Mouse (Mus musculus) thymus, postnatal 14 days (tissue): ENCODE measurements at regions not wholly inside any gene's neighbourhood (a gene's known extent, or its start where the extent isn't known, plus 50 kb on each side); places are given as distances from the start of the nearest gene placed in this dataset.
"Not testable (repeated sequence)": the region's sequence is repeated elsewhere in the genome, so short reads cannot be mapped to it uniquely, and the experiment has no call there.

Source experiments
- DNase-seq: peaks from one replicate; pipeline ENCODE4 v3.0.0; 2021

DNA sequence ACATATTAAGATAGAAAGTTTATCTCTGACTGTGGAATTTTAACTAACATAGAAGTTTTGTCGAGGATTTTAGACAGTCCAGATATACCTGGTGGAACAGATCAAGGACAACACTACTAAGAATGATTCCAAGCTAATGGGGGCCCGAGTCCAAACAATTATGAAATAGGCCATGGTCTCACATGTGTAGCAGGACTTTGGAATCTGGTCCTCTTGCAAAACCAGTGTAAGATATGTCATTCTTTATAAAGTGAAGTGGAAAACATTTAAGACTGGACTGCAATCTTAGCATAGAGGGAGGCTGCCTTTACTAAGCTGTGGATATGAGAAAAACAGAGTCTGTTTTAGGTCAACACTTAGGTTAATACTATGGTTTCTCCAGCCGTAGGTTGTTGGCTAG, 311.2 kb downstream of the Ets1 start:
- DNase-seq, result no peak

DNA sequence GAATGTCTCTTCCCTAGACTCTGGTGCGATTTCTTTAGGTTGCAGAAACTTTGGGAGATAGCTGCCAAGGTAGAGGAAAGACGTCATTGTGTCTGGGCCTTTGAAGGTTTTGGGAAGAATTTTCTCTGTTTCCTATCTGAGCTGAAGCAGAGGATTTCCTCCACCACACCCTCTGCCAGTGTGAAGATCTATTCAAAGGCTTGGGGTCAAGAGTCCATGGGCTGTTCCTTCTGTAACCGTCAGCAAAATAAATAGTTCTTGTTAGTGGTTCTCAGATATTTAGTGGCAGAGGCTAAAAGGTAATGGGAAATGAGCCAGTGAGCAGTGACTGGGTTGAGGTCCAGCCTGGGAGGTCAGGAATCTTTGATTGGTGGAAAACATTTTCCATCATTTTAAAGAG, 313.0 kb downstream of the Ets1 start:
- no peak for DNase-seq

DNA sequence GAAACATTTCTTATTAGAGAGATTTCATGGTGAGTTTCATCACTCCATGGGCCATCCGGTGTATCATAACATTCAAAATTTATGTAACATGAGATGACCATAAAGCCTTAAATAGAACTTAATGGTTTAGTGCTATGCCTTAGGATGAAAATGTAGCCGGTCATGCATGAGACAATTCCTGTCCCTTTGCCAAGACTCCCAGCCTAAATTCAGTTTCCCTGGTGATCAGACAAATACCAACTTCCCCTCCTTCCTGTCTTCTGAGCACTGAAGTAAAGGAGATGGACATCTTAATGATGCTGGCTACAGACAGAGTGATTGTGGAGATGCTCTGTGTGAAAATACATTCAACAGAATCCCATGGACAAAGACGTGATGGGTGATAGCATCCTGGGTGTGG, 322.7 kb downstream of the Ets1 start:
- no peak for DNase-seq

DNA sequence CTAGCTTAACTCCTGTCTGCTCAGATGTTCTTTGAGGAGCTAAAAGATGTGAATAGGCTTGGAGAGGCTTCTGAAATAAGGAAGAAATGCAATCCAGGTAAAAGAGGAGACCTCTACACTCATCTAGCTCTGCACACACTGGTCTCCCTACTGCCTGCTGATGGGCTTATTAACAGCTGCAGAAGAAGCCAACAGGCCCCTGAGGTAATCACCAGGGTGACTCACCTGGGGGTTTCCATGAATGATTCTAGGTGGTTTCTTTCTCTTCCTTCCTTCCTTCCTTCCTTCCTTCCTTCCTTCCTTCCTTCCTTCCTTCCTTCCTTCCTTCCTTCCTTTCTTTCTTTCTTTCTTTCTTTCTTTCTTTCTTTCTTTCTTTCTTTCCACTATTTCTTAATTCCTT, 323.4 kb downstream of the Ets1 start:
- DNase-seq, result not testable (repeated sequence)

DNA sequence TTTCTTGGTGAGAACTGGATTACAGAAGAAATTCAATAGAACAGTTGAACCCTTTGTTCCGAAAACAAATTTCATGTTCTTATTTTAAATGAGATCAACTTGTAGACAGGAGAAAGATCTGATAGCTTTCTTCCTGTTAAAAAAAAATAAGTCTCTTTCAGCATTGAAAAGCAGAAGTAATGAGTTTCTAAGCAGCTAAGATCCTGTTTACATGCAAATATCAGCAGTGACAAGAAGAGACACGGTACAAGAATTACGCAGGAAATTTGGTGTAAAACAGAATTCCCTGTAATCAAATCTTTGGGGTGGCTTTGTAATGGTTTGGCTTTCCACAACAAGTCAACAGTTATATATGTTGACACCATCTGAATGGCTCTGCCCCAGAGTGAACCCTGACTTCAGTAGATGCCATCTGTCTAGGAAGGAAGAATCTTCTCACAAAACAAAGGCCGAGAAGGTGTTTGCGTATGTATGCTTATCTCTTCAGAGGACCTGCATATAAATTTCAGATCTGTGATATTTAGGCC, 326.7 kb downstream of the Ets1 start:
- no peak for DNase-seq

DNA sequence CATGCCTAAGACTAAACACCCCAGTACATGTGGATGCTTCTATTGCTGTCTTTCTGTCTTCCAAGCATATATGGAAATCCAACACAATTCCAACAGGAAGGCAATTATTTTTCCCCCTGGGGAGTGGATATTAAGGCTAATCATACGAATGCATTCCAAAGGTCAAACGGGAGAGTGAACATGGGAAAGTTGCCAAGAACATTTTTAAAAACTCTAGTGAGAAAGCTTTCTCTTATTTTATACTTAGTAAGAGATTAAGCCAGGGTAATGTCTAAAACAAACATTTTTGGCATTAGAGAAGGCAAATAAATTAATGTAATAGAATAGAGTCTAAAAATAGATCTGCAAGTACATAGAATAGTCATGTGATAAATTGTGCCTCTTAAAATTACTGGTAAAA, 332.4 kb downstream of the Ets1 start:
- DNase-seq, result no peak

DNA sequence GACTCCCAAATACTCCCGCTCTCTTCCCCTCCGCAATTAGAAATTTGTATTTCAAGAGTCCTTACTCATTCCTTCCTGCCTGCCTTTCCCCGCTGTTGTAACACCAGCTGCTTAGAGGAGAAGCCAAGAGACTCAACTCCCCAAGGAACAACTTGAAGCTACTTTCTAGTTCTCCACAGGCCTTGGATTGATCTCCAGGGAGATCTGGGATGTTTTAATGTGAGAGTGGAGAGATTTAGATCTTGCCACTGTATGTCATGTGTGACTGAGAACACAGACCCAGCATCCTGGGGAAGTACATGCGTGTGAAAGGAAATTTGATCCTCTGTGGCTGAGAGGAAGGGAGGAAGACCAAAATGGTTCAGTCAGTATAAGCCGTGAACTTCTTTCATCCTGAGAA, 335.4 kb downstream of the Ets1 start:
- no peak for DNase-seq

DNA sequence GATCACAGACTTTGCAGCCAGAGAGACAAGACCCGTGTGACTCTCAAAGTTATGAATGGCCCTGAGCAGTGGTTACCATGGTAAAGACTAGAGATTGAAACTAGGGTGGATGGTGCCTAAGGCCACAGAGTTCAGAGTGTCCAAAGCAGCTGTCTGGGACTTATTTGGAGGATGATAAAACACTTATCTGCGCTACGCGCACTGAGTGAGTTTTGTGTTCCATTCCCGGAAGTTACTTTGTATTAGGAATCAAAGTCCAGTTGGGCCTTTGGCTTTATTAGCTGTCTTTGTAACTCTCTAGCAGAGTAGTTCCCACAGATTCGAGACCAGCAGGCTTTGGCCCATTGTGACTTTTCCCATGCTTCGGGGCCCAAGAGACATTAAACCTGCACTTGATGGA, 335.9 kb downstream of the Ets1 start:
- DNase-seq, result no peak

DNA sequence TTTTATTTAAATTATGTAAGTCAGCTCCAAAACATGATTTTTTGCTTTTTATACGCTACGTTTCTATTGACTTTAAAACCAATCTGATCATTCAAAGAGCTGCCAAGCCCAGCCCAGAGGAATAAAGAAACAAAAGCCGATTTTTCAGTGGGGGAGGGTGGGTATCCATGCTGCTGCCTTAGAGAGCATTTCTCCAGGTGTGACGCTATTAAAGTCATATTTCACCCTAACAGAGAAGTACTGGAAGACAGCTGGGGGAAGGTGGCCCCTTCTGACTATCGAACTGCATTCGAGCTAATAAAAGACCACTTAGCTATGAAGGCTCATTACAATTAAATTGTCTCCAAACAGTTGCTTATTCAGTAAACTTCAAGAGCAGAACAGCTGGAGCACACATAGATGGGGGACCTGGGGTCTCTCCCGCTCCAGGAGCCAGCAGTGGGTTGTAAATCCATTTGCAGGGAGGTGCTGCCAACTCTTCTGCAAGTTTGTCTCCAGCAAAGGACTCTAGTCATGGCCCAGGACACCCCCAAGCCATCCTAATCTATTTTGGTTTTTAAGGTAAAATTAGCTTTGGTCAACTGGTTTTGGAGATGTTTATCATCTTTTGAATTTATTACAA, 336.5 kb downstream of the Ets1 start:
- no peak for DNase-seq

DNA sequence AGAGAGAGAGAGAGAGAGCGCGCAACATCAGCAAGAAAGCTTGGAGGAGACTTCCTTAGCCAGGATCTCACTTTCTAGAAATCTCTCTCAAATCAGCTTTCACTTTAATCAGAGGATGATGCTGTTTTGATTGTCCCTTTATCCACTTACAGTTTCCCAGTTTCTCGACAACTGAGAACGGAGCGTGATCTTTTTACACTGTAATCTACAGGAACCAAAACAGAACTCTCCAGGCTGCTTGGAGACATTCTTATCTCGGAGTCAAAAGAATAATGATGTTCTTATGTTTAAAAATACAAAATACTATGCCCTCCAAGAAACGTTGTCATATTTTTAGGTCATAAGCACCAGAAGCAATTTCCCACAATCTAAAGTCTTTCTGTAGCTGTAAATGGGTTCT, 341.7 kb downstream of the Ets1 start:
- DNase-seq, result no peak

DNA sequence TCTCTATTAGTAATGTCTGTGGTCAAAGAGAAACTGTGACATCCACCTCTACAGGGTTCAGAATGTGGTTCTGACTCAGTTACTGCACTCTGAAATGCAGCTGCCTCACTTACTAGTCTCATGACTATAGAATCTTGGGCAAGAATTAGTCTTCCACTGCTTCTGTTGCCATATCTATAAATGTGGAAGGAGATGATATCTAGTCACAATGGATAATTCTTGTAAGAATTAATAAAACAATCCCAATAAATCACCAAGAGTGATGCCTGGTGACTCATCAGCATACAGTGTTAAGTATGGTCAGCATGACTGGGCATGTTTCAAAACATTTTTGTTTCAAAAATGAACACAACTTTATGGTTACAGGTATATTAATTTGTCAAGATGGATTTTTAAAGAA, 344.8 kb downstream of the Ets1 start:
- no peak for DNase-seq

DNA sequence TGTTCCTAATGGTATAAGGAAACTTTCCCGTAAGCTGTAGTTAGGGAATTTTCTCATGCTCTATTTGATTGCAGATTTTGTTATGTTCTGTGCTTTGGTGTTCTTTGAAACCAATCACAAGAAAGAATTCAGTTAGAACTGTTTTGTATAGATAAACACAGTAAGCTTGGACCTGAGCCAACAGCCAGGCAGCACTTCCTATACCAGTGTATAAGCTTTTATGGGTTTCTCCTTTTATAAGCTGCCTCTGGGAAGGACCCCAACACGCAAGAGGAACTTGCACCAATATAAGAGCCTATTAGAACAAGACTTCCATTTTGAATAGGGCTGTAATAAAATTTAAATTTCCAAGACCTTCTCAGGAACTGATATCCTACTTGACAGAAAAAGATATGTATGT, 347.2 kb downstream of the Ets1 start:
- DNase-seq, result no peak

DNA sequence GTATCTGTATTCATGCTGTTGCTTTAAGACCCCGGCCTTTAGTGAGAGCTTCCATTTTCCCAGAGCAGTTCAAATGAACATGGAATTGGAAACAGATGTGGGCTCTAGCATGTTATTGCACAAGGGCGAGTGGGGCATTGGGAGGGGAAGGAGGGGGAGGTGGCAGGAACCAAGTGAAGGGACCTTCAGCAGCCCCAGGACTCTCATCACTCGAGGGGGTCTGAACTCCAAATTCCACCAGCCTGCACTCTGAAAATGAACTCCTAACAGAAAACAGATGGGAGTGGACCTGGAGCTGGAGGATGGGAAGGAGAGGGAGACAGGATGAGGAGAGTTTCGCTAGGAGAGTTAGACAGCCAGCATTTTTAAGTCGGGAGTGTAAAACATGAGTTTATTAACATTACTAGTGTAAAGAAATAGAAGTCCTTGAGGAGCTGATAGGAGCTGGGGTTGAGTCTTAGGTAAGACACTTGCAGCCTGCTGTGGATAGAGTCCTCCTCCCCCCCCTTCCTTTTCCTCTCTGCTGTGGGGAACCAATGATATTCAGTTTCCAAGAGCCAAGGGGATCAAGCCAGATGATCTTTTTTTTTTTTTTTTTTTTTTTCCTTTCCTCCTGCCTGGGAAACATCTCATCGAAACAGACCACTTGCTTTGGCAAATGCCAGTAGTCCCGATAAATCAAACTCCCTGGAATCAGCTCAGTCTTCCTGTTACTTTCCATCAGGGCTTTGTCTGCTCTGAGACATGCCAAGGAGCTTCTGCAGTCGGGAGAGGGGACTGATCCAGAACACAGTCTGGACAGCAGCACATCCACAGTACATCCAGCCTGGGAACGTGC, 351.0 kb downstream of the Ets1 start:
- DNase-seq, result no peak

DNA sequence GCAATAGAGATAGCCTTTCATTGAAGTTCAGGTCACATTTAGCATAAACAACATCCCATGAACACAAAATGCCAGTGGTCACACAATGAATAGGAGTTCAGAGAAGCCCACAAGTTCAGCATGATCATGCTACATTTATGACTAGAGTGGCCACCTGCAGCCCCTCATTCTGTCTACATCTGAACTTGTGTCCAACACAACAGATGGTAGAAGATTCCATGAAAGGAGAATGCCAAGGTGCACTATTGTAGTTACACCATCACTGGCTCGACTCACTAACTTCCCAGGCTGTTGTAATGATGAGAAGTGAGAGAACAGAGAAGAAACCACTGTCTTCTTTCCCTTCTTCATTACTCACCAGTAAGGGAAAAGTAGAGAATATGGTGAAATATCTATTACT, 353.0 kb downstream of the Ets1 start:
- no peak for DNase-seq

DNA sequence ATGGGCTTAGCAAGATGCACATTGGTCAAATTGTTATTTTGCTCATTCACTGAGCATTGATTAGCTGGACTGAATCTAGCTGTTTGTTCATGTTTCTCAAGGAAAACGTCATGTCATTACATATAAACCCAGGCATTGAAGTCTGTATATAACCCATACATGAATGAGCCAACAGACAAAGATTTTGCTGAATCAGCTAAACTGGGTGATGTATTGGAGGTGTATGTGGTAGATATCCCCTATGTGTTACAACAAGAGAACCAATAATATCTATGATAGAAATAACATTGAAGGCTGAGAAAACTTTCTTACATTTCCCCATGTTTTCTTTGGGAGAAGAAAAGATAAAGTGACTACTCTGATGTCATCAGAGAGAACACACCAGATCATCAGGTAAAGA, 362.3 kb downstream of the Ets1 start:
- no peak for DNase-seq

DNA sequence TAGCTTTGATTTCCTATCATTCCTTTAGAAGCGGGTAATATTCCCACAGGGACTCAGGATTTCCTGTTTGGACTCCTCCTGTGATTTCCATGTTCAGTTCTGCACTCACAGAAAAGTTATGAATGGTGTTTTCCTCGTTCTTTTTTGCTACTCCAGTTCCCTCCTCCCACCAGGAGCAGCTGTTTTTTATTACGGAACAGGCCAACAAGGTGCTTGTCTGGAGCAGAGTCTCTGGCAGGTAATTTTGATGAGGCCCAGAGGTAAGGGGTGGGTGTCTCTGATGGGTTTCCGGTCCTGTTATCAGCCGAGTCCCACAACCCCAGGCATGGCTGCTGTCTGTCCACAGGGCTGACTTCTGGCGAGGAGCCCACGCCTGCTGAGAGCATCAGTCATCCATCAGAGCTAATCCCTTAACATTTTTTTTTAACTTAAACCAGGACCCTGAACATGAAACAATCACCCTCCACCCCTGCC, 364.7 kb downstream of the Ets1 start:
- no peak for DNase-seq

DNA sequence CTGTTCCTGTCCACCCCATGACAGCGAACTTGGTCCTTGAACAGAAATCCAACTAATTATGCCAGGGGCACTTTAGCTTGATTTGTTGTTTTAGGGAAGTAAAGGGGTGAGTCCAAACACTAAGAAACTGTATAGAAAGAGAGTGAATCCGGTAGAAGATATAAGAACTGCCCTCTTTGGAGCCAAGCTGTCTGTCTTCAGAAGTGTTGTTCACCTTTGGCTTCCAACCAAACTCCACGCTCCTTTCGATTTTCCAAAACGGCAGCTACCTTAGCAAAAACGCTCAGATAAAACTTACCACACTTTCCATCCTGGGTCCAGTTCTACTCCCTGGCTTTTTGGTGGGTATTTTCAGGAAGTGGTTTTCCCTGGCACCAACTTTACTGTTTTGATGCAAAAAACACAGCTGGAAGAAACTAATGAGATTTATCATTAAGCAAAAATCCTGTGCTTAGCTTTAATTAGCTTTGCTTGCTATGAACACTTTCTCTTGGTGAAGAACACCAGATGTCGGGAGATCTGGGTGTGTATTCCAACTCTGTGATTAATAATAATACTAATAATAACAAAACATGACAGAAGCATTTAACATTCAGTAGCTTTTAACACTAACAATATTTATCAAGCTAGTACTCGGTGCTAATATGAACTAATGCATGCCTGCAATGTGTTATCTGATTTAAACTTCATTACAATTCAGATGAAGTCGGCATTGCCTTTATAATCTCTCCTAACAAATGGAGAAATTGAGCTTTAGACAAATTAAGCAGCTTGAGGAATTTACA, 365.3 kb downstream of the Ets1 start:
- no peak for DNase-seq

DNA sequence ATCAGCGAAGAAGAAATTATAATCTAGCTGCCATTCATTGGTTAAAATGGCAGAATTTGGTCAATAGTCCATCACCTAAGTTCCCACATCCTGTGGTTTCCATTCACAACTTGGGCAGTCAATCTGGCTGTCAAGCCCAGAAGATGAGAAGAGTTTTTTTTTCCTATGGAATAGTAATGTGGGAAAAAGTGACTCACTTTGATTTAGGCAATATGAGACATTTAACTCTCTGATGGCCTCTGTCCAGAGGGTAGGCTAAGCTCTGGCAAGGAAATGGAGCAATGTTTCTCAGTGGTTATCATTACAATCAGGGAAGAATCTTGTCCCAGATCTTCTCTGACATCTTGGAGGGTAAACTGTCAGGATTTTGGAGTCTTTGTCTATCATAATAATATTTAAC, 367.9 kb downstream of the Ets1 start:
- DNase-seq, result no peak

DNA sequence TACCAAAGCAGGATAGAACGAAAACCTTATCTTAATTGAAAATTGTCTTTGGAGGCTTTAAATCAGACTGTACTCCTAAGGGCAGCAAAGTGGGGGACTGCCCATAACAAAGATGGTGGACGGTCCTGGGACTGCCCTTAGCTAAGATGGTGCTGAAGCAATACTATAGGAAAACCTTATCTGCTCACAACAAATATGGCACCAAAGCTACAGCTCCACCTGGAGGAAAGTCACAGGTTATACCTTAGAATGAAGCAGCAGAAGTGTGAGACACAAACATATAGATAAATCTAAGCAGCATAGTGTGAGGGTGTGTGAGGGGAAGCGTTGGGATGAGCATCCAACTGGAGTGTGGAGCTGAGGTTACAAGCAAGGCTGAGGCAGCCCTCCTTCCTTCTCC, 368.5 kb downstream of the Ets1 start:
- DNase-seq, result peak; percentile 28

DNA sequence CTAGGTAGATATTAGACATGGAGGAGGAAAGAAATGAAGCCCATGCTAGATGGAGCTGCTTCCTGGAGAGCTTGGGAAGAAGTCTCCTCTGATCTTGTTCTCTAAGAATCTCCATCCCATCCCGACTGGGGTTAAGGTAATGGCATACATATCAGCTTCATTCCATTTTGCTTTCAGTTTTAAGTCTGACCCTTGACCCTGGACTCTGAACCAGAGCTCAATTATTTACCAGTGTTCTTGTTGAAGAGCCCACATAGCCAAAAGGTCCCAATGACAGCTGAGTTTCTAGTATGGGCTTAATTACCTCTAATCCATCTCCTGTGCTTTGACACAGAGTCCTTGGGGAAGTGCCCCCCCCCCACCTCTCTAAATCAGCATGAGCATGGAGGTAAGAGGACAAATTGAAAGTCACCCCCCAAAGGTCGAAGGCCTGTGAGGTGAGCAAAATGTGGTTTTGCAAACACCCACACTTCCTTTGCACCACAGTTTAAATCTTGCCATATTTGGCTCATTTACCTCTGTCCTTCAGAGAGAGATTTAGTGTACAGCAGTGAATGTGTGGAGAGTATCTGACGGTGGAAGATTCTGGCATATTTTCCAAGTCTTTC, 371.5 kb downstream of the Ets1 start:
- DNase-seq, result no peak

DNA sequence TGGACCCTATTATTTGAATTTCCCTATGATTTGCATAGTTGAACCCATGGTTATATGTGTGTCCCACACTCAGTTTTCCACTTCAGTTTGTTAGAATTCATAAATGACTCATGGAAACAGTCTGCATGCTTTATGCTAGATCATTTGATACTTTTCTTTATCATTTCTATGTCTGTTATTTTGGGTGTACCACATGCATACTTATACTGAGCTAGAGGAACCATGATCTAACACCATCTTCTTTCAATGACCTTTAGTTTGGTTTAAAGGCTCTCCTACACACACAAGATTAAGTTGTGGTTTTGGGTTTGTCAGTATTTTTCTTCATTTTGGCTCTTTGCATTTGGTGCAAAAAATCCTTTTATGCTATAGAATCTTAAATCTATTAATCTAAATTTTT, 375.2 kb downstream of the Ets1 start:
- no peak for DNase-seq

DNA sequence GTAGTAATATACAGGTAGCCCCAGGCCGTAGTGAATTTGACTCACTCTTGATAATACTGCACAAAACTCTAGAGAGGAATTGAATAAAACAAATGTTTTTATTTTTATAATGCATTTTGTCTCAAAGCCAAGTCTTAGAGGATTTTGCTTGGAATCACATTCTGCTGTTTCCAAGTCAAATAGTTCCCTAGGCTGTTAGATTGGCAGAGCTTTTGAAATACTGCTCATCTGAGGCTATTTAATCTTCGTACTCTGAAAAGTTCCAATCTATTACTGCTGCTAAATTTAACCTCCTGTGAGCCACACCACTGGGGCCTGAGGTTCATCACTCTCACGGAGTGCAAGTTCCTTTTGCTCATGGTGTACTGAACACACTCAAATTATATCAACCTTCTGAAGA, 399.4 kb downstream of the Ets1 start:
- no peak for DNase-seq

DNA sequence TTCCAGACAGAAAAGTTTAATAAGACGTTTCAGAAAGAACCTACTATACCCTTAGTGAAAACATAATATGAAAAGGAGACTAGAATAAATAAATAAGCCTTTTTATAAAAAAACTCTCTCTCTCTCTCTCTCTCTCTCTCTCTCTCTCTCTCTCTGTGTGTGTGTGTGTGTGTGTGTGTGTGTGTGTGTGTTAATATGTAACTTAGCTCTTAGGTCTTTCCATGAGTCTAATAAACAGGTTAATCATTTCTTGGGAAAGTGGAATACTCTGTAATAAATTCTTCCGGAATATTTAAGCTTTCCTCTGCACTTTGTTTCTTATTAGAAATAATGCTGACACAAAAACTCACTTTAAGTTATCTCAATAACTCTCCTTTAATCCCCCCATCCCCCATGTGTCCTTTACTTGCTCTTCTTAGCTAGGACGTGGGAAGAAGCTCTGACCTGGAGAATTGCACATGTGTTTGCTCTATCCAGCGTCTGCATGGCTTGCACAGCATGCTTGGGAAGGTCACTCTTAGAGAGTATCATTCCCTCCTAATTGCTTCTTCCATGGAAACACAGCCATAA, 403.3 kb downstream of the Ets1 start:
- no peak for DNase-seq
